Mouse (Mus musculus): Measurements from ENCODE around the gene Kcnn4.

The Kcnn4 gene

DNA sequence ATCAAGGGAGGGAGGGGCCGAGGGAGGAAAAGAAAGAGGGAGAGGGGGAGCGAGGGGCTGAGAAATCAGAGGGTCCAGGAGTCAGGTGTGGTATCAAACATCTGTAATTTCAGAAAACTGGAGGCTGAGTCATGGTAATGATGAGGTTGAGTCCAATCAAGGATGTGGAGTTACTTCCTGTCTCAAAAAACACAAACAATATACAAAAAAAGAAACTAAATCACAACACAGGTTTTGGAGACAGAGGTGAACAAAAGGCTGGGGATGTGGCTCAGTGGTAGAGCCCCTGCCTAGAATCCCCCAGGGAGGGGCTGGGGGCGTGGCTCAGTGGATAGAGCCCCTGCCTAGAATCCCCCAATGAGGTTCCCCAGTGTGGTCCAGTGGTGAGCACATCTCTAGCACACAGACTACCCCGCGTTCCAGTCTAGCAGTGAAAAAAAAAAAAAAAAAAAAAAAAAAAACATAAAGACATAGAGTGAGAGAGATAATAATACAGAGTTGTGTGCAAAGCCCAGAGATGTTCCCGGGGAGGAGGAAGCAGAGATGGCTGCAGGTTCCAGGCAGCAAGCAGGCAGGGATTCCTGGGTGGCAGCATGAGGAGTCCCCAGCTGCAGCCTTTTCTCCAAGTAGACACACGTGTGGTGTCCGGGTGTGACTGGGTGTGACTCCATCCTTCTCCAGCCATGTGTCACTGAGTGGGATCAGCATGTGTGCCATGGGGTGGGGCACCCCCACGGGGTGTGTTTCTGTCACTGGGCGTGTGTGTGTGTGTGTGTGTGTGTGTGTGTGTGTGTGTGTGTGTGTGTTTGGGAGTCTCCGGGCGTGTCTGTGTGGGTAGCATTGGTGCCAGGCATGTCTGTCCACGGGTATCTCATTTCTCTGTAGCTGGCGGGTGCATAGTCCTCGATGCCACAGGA is 3.1 kb upstream of the Kcnn4 start:
- DNase-seq: no peak

DNA sequence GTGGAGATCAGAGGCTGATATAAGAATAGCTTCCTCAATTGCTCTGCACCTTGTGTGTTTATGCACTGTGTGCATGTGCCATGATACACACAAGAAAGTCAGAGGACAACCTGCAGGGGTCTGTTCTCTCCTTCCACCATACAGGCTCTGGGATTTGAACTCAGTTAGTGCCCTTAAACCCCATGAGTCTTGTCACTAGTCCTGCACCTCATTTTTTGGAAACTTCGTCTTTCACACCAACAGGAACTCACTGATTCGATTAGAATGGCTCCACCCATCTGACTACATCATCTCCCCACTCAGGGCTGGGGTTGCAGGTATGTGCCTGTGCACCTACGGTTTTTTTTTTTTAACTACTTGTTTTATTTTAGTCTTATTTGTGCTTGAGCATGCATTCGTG is 1.8 kb upstream of the Kcnn4 start:
- DNase-seq: no peak

DNA sequence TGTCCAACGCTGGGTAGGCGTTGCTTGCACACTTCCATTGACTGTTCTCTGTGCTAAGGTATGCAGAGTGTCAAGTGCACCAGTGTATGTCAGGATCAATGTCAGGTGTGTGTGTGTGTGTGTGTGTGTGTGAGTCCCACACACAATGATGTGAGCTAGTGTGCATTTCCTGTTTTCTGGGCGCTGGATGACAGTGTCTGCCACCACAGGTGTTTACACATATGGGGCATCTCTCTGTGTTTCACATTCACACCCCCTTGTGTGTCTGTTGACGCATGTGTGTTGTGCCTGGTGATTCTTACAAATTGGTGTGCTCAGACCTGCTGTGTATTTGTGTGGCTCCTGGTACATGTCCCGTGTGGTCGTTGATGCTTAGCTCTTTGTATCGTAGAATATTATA is 1.1 kb upstream of the Kcnn4 start:
- DNase-seq: no peak

- no peak for DNase-seq
Observed at GRCm38 (mm10) chr7:24371012-24371808, 1.1 kb downstream of the Kcnn4 start.

DNA sequence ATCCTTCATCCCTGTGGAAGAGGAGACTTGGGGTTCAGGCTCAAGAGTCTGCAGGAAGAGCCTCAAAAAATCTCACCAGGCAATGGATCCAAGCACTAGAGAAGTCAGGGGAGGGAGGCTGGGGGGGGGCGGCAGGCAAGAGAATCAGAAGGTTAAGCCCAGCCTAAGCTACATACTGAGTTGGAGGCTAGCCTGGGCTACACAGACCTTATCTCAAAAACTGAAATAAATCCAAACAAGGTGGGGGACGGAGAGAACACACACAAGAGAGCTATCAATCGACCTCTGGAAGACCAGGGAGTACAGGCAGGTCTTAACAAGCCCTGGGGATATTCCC is 1.7 kb downstream of the Kcnn4 start:
- no peak for DNase-seq

DNA sequence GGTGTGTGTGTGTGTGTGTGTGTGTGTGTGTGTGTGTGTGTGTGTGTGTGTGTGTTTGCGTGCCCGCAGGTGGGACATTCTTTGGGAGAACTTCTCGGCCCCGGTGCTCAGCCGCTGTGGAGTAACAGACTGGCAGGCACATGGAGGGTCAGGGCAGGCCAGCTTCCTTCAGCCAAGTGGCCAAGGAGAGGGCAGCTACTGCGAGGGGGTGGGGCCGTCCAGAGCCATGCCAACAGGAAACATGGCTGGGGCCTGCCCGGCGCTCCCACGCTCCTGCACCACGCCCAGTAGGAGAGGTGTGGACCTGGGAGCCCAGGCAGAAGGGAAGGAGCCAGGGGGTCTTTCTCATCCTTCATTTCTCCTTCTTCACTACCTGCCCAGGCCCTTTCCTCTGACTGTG is 2.2 kb downstream of the Kcnn4 start:
- peak; percentile 74 to 83 for DNase-seq

DNA sequence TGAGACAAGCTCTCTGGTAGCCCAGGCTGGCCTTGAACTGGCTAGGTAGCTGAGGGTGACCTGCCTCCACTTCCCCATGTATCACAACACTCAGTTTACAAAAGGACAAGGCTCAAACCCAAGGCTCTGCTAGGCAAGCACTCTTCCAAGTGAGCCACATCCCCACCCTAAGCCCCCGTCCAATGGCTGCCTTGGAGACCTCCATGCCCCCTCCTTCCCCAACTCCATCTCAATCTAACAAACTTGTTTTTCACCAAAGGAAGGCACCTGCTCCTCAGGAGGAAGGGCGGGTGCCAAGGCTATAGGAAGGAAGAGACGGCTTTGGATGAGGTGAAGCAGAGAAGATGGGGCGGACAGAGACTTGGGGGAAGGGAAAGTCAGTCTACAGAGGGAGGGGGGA is 2.7 kb downstream of the Kcnn4 start:
- no peak for DNase-seq

- DNase-seq: peak; percentile 74 to 81
Observed at GRCm38 (mm10) chr7:24373538-24374379, 3.7 kb downstream of the Kcnn4 start.

GRCm38 (mm10) chr7:24376456-24376855 is 6.4 kb downstream of the Kcnn4 start:
- no peak for DNase-seq

- peak; percentile 69 to 71 for DNase-seq
Observed at GRCm38 (mm10) chr7:24377091-24377865, 7.2 kb downstream of the Kcnn4 start.

DNA sequence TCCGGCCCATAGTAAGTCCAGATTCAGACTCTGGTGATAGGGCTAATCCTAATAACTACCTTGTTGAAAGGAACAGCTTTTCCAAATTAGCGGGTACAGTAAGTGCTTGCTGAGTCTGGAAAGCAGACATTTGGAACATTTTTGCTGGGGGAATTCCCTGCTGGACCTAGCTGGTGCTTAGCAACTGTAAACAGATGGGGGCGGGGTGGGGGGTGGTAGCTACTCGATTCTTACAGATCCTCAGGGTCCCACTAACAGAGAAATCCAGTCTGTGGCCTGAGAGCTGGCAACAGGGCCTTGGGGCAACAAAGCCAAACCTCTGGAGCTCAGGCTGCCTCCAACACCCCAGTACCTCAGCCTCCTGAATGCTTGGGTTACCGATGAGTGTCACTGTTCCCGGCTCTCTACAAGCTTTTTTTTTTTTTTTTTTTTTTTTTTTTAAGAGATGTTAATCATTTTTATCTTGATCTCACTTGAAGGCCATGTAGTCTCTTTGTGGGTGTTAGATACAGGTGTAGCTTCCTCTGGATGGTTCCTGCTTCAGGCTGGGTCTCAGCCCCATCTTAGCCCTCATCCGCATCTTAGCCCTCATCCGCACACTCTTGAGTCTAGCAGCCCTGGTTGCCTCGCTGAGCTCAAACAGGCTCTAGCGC is 8.1 kb downstream of the Kcnn4 start:
- DNase-seq: no peak

- no peak for DNase-seq
Observed at GRCm38 (mm10) chr7:24379934-24380333, 9.9 kb downstream of the Kcnn4 start.

DNA sequence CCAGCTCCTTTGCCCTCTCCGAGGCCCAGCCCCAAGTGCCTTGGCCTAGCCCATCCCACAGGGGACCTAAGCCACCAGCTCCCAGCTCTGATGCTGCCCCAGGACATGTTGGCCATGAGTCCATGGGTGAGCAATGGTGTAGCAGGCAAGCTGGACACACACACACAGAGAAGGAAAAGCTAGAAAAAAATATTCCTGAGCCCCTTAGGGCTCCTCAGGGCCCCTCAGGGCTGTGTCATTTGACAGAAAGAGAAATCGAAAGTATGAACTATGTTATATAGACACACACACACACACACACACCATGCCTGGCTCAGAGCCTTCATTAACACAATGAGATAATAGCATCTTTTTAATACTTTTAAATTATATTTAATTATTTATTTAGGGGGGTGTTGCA is 10.3 kb downstream of the Kcnn4 start:
- no peak for DNase-seq

DNA sequence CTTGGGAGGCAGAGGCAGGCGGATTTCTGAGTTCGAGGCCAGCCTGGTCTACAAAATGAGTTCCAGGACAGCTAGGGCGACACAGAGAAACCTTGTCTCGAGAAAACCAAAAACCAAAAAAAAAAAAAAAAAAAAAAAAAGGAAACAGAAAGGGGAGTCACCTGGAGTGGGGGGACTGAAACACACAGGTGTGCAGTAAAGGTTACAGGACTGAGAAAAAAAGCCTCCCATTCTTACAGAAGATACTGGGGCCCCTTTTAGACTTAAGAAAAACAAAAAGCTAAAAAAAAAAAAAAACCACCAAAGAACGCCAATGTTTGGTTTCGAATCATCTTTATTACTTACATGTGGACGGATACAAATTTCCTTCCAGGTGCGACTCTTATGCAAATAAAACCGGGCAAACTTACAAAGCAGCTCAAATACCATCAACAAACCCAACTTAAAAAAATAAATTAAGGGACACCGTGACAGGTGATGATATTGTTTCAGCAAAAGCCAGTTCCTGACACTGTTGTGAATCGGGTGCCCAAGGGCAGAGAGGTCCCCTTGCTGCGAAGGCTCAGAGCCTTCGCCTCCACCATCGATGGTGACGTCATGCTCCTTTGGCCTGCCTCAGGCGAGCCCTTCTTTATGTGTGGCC is 12.8 kb downstream of the Kcnn4 start:
- no peak for DNase-seq

DNA sequence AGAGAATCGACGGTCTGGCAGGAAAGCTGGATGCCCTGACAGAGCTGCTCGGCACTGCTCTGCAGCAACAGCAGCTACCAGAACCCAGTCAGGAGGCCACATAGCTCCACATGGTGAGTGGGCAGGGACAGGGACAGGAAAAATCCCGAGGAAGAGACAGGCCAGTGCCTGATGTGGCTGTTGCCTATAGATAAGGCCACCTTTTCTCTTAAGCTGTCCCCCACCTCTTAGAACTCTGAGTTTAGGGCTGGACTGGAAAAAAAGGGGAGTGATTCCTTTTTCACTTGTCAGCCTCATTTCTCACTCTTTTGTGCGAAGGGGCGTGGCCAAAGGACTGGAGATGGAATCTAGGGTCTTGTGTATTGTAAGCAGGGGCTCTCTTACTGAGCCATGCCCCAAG is 14.0 kb downstream of the Kcnn4 start:
- no peak for DNase-seq

DNA sequence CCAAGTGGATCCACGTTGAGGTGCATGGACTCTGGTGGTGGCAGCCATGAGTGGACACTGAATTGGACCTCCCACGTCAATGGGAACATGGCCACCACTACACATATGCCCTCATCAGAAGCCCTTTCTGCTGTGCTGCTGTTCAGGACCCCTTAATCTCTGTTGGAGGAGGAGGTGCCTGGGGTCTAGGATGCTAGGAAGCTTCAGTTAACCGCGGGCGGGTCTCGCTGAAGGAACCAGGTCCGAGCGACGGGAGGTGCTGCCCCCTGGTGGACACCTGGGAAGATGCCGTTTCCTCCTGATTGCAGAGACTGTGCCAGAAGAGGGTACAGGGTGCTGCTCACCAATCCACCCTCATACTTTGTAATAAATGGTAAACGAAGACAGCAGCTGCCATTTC is 14.8 kb downstream of the Kcnn4 start:
- peak; percentile 49 to 82 for DNase-seq

DNA sequence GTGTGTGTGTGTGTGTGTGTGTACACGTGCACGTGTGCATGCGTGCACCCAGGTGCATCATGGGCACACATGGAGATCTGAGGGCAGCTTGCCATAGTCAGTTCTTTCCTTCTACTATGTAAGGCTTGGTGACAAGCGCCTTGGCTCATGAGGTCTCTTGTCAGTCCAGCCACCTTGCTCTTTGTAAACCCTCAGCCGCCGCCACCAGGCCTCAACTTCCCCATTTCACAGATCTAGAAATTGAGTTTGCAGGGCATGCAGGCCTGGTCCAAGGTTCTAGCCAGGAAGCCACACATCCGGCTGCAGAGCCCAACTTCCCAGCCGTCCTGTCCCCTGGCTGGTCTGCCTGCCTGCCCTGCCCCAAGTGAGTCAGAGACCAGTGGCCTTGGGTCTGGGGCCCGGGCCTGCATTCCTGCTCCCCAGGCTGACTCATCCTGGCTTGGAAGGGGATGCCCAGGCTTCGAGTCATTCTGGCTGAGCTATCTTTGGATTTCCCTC is 17.0 kb downstream of the Kcnn4 start:
- peak; percentile 35 to 38 for DNase-seq

GRCm38 (mm10) chr7:24389516-24390187 is 19.6 kb downstream of the Kcnn4 start:
- no peak for DNase-seq

GRCm38 (mm10) chr7:24390512-24390911 is 20.4 kb downstream of the Kcnn4 start:
- no peak for DNase-seq

DNA sequence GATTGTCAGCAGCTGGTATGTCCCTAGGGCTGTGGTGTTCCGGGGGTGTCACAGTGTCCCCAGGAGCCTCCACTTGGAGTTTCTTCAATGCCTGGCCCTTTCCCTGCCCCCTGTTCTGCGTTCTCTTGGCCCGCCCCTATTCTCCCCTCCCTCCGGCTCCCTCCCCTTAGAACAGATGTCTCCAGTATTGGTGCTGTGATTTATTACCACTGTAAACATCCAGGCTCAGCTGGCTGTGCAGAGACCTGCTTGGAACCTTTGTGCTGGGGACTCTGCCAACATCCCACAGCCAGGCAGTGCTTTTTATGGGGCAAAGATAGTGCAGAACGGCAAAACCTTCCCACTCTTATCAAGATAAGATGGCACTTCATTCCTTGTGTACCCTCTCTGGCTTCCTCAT is 21.0 kb downstream of the Kcnn4 start:
- no peak for DNase-seq

DNA sequence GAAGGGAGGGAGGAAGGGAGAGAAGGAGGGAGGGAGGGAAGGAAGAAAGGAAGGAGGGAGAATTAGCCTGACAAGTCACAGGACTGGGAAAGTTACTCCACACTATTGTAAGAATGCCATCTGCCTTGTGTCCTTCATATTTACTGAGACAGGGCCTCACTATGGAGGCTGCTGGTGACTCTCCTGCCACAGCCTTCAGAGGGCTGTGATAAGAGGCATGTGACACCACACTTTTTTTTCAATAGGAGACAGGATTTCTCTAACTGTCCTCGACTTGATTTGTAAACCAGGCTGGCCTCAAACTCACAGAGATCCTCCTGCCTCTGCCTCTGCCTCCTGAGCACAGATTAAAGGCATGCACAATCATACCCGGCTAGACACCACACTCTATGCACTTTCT is 21.6 kb downstream of the Kcnn4 start:
- no peak for DNase-seq

Data from lung, postnatal 4 days (tissue).